In the genomic region with DNA sequence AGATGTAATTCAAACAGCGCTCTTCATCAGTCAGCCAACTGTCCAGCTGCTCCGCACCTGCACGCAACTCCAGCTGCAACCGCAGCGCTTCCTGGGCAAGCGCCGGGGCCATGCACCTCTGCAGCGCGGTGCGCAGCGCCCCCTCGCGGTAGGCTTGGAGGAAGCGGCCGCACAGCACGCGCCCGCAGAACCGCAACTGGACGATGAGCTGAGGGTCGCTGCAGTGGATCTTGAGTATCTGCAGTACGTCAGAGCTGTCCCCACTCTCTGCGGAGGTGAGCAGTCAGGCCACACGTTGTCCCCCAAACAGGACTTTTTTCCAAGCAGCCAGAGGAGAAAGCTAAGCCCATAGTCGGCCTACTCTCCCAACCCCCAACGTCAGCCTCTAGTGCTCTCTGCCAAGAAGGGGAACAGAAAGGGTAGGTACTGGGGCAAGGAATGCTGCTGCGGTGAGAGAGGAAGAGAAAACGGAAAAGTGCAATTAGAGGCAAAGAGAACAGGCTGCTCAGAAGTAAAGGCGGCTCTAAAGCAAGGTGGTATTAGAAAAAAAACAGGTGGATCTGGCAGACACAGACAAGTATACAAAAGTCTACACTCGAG, we compare ENCODE assay signal across 8 mouse cellular contexts. TPM values are rescaled to one million over a fixed set of nuclear protein-coding genes. Genes with fewer than 3 reads are reported as not detected.
DNase-seq lines count a peak whose midpoint lies in the region; ATAC-seq and TF ChIP-seq lines count a peak whose summit lies in the region.

No protein-coding gene starts in this region.

- WGBS in hindbrain, embryonic 16.5 days = 4% methylated on average over 30 of the region's 30 CpGs
- WGBS in limb, embryonic 12.5 days = 5% methylated on average over 30 of the region's 30 CpGs
- WGBS in midbrain, embryonic 11.5 days = 4% methylated on average over 30 of the region's 30 CpGs
- WGBS in small intestine, adult 2 months = 11% methylated on average over 30 of the region's 30 CpGs

- peaks cover 21% of the 10 kb centered on the region for H3K4me1 ChIP-seq in hindbrain, embryonic 16.5 days (ENCODE audit: control insufficient read depth, insufficient read depth, low read depth, low read length)
- H3K4me1 ChIP-seq in limb, embryonic 12.5 days (replicated peaks) = peaks cover 26% of the 10 kb centered on the region
- peaks cover 17% of the 10 kb centered on the region for H3K4me1 ChIP-seq in midbrain, embryonic 11.5 days (ENCODE audit: control insufficient read depth, insufficient read depth, low read length)
- peaks cover 32% of the 10 kb centered on the region for H3K4me1 ChIP-seq in small intestine, adult 2 months (ENCODE audit: control insufficient read depth, insufficient read depth, insufficient read length, low read length)

- no peaks in the 10 kb centered on the region for H3K9me3 ChIP-seq in hindbrain, embryonic 16.5 days (ENCODE audit: control insufficient read depth, low read length)
- no peaks in the 10 kb centered on the region for H3K9me3 ChIP-seq in limb, embryonic 12.5 days
- no peaks in the 10 kb centered on the region; the same call in 1 of the 2 replicates for H3K9me3 ChIP-seq in midbrain, embryonic 11.5 days (ENCODE audit: control insufficient read depth, low read length)

- peaks cover 36% of the 10 kb centered on the region for H3K27me3 ChIP-seq in hindbrain, embryonic 16.5 days (replicated peaks; ENCODE audit: control insufficient read depth, insufficient read depth, low read length)
- H3K27me3 ChIP-seq in limb, embryonic 12.5 days = peaks cover 93% of the 10 kb centered on the region
- H3K27me3 ChIP-seq in midbrain, embryonic 11.5 days (ENCODE audit: control insufficient read depth, insufficient read depth, low read length) = peaks cover 74% of the 10 kb centered on the region
- H3K27me3 ChIP-seq in small intestine, adult 2 months (ENCODE audit: control insufficient read depth, insufficient read depth, low read length) = no peaks in the 10 kb centered on the region

- no peaks in the 10 kb centered on the region for H3K36me3 ChIP-seq in hindbrain, embryonic 16.5 days (ENCODE audit: control insufficient read depth, insufficient read depth, low read length)
- no peaks in the 10 kb centered on the region for H3K36me3 ChIP-seq in limb, embryonic 12.5 days
- no peaks in the 10 kb centered on the region for H3K36me3 ChIP-seq in midbrain, embryonic 11.5 days (ENCODE audit: control insufficient read depth, insufficient read depth, low read length)
- H3K36me3 ChIP-seq in small intestine, adult 2 months (ENCODE audit: control insufficient read depth, insufficient read depth, low read length) = peaks cover 13% of the 10 kb centered on the region

- H3K4me2 ChIP-seq in hindbrain, embryonic 16.5 days (ENCODE audit: low read length) = peak overlapping the region; percentile 65
- H3K4me2 ChIP-seq in limb, embryonic 12.5 days = peak overlapping the region; percentile 73
- peak overlapping the region; percentile 67 for H3K4me2 ChIP-seq in midbrain, embryonic 11.5 days

- peak; percentile 60 for ATAC-seq in hindbrain, embryonic 16.5 days
- ATAC-seq in limb, embryonic 12.5 days (ENCODE audit: insufficient number of reproducible peaks, insufficient read depth, low FRiP score, low TSS enrichment, low read depth) = 0 out of 2 replicates have a peak, but pooled peaks have one; percentile 19
- ATAC-seq in midbrain, embryonic 11.5 days (ENCODE audit: low FRiP score) = peak; percentile 62

- no peak overlapping the region for H3K27ac ChIP-seq in hindbrain, embryonic 16.5 days (ENCODE audit: low read depth, low read length)
- no peak overlapping the region for H3K27ac ChIP-seq in limb, embryonic 12.5 days
- H3K27ac ChIP-seq in midbrain, embryonic 11.5 days (ENCODE audit: low read depth, low read length) = no peak overlapping the region
- H3K27ac ChIP-seq in small intestine, adult 2 months (ENCODE audit: insufficient read depth, low read depth, low read length) = no peak overlapping the region

- peak; percentile 82 for TF ChIP-seq CTCF in small intestine, adult 2 months (IDR thresholded peaks at IDR 0.05; ENCODE audit: extremely low read depth, insufficient read length, insufficient replicate concordance, low read depth, low read length)

- peak overlapping the region; percentile 50 for H3K9ac ChIP-seq in hindbrain, embryonic 16.5 days (ENCODE audit: low read depth, low read length)
- H3K9ac ChIP-seq in limb, embryonic 12.5 days (replicated peaks) = peak overlapping the region; percentile 27; the same call in 1 of the 2 replicates
- H3K9ac ChIP-seq in midbrain, embryonic 11.5 days (ENCODE audit: low read length) = peak overlapping the region; percentile 24; the same call in 1 of the 2 replicates

- DNase-seq in adrenal gland, postnatal 10 days = peak; percentile 90
- DNase-seq in cerebellum, postnatal 14 days = peak; percentile 79 to 85
- peak; percentile 56 to 63 for DNase-seq in frontal cortex, postnatal 25 days (ENCODE audit: low spot score in 2 of 2)
- peak; percentile 98 for DNase-seq in midbrain, embryonic 11.5 days (ENCODE audit: low spot score, missing footprints)
- no peak for DNase-seq in adipocyte (ENCODE audit: low spot score)

- TF ChIP-seq POLR2A in small intestine, adult 2 months (IDR thresholded peaks at IDR 0.05; ENCODE audit: low read depth, low read length) = no peak; the same call in 1 of the 2 replicates

- H3K4me3 ChIP-seq in hindbrain, embryonic 16.5 days (ENCODE audit: low read length) = peak overlapping the region; percentile 37
- peak overlapping the region; percentile 39 for H3K4me3 ChIP-seq in limb, embryonic 12.5 days (replicated peaks)
- H3K4me3 ChIP-seq in midbrain, embryonic 11.5 days (ENCODE audit: low read depth, low read length) = peak overlapping the region; percentile 38
- H3K4me3 ChIP-seq in small intestine, adult 2 months (ENCODE audit: low read depth, low read length) = peak overlapping the region; percentile 36

RNA-seq across cellular contexts. Expression of gene Tradd, which starts 4.6 kb away (rescaled TPM):
- 10 to 100 TPM; 12.9 to 13.3 TPM for total RNA-seq in adrenal gland, postnatal 10 days (2021)
- 20.7 and 21.5 TPM in 2 replicates for polyA plus RNA-seq in hindbrain, embryonic 16.5 days (2015; fragmentation: Nextera tagmentation; extraction: Ambion mirVana)
- polyA plus RNA-seq in limb, embryonic 12.5 days (2016; fragmentation: Nextera tagmentation; extraction: Ambion mirVana) = 16.0 and 16.6 TPM in 2 replicates
- 11.3 and 15.0 TPM in 2 replicates for polyA plus RNA-seq in midbrain, embryonic 11.5 days (2014; fragmentation: Nextera tagmentation; extraction: Ambion mirVana)
- 62.7 and 112 TPM in 2 replicates for polyA plus RNA-seq in small intestine, adult 2 months (2012; rRNA removed)

RNA-seq across cellular contexts. Expression of gene Fbxl8, which starts 4.6 kb away (rescaled TPM):
- 1 to 10 TPM; 3.2 to 3.6 TPM for total RNA-seq in adrenal gland, postnatal 10 days (2021)
- polyA plus RNA-seq in hindbrain, embryonic 16.5 days (2015; fragmentation: Nextera tagmentation; extraction: Ambion mirVana) = 2.1 and 2.4 TPM in 2 replicates
- 1.7 and 1.9 TPM in 2 replicates for polyA plus RNA-seq in limb, embryonic 12.5 days (2016; fragmentation: Nextera tagmentation; extraction: Ambion mirVana)
- polyA plus RNA-seq in midbrain, embryonic 11.5 days (2014; fragmentation: Nextera tagmentation; extraction: Ambion mirVana) = 0.84 and 1.5 TPM in 2 replicates
- 12.4 and 34.9 TPM in 2 replicates for polyA plus RNA-seq in small intestine, adult 2 months (2012; rRNA removed)

RNA-seq across cellular contexts. Expression of gene B3gnt9, which starts 4.9 kb away (rescaled TPM):
- total RNA-seq in adrenal gland, postnatal 10 days (2021) = 1 to 10 TPM; 7.7 to 7.9 TPM
- polyA plus RNA-seq in hindbrain, embryonic 16.5 days (2015; fragmentation: Nextera tagmentation; extraction: Ambion mirVana) = 12.3 and 12.4 TPM in 2 replicates
- polyA plus RNA-seq in limb, embryonic 12.5 days (2016; fragmentation: Nextera tagmentation; extraction: Ambion mirVana) = 5.9 and 6.8 TPM in 2 replicates
- polyA plus RNA-seq in midbrain, embryonic 11.5 days (2014; fragmentation: Nextera tagmentation; extraction: Ambion mirVana) = 5.6 and 6.1 TPM in 2 replicates
- polyA plus RNA-seq in small intestine, adult 2 months (2012; rRNA removed) = 8.6 and 13.8 TPM in 2 replicates

RNA-seq across cellular contexts. Expression of gene Hsf4, which starts 9.8 kb away (rescaled TPM):
- total RNA-seq in adrenal gland, postnatal 10 days (2021) = 1 to 10 TPM in 1 of 2 experiments, under 1 TPM in 1; 0.84 to 1.4 TPM
- 0.80 and 1.2 TPM in 2 replicates for polyA plus RNA-seq in hindbrain, embryonic 16.5 days (2015; fragmentation: Nextera tagmentation; extraction: Ambion mirVana)
- polyA plus RNA-seq in limb, embryonic 12.5 days (2016; fragmentation: Nextera tagmentation; extraction: Ambion mirVana) = 0.13 and 0.18 TPM in 2 replicates
- polyA plus RNA-seq in midbrain, embryonic 11.5 days (2014; fragmentation: Nextera tagmentation; extraction: Ambion mirVana) = not detected in 2 replicates
- polyA plus RNA-seq in small intestine, adult 2 months (2012; rRNA removed) = 1.2 and 1.3 TPM in 2 replicates

RNA-seq across cellular contexts. Expression of gene Nol3, which starts 16.1 kb away (rescaled TPM):
- total RNA-seq in adrenal gland, postnatal 10 days (2021) = 10 to 100 TPM in 1 of 2 experiments, 1 to 10 TPM in 1; 9.4 to 13.1 TPM
- polyA plus RNA-seq in hindbrain, embryonic 16.5 days (2015; fragmentation: Nextera tagmentation; extraction: Ambion mirVana) = 6.2 TPM in 2 replicates
- polyA plus RNA-seq in limb, embryonic 12.5 days (2016; fragmentation: Nextera tagmentation; extraction: Ambion mirVana) = 1.6 TPM in 2 replicates
- polyA plus RNA-seq in midbrain, embryonic 11.5 days (2014; fragmentation: Nextera tagmentation; extraction: Ambion mirVana) = 2.0 and 3.2 TPM in 2 replicates
- 0.52 and 1.1 TPM in 2 replicates for polyA plus RNA-seq in small intestine, adult 2 months (2012; rRNA removed)
